ENCODE assay signal across 10 mouse cellular contexts in the genomic region with DNA sequence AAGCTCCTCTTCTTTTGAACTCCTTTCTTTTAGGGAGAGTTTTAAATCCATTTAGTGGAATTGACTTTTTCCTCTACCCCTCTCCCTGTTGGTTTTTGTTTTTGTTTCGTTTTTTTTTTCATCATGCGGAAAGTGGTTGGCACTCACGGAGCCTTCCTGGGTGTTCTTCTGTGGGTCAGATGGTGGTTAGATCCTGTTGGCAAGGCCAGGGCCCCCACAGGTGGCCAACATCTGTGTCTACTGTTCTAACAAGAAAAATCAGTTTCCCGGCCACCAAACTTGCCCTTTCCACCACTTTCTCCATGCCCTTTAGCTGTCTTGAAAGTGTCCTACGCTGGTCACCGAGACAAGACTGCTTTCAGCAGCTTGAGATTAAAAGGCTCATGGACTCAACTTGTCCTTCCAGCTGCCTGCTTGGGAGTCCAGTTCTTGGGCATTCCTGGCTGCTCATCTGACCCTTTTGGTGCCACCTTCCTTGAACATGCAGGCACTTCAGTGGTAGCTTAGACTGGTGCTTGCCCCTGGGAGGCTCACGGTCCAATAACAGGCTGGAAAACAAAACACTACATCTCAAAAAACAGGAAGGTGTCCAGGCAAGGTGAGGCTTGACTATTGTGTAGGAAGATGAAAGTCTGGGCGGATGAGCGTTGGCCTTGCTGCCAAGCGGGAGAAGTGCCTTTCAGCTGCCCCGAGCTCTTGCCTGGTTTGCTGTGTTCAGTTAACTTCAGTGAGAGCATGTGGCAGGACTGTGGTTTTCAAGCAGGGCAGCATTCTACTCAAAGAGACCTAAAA. TPM values are rescaled to one million over a fixed set of nuclear protein-coding genes. Genes with fewer than 3 reads are reported as not detected.
DNase-seq lines count a peak whose midpoint lies in the region; ATAC-seq and TF ChIP-seq lines count a peak whose summit lies in the region.
"Had no signal": no experiment of that assay in that cellular context is flagged by ENCODE, and none has a peak within 500 bp of the region (broad histone marks: within the 10 kb centered on the region; RNA-seq: fewer than 3 reads in every experiment).

No protein-coding gene starts in this region.

- no peak for DNase-seq in hindbrain, embryonic 14.5 days (ENCODE audit: low spot score)
- no peak for DNase-seq in embryonic facial prominence, embryonic 11.5 days (ENCODE audit: low spot score)
- DNase-seq in thymus, postnatal 0 days (ENCODE audit: low spot score) = peak; percentile 21
- no peak for DNase-seq in adrenal gland, adult 8-10 months
- no peak for DNase-seq in kidney, adult 2 months
- DNase-seq: kidney, adult 18-20 months had no signal

- H3K36me3 ChIP-seq in hindbrain, embryonic 14.5 days (replicated peaks; ENCODE audit: control insufficient read depth, insufficient read depth) = peaks cover 50% of the 10 kb centered on the region
- H3K36me3 ChIP-seq in hindbrain, embryonic 16.5 days (ENCODE audit: control insufficient read depth, insufficient read depth, low read length) = peaks cover 14% of the 10 kb centered on the region
- H3K36me3 ChIP-seq in embryonic facial prominence, embryonic 11.5 days (replicated peaks; ENCODE audit: control insufficient read depth, insufficient read depth, low read depth, low read length) = peaks cover 13% of the 10 kb centered on the region
- H3K36me3 ChIP-seq in forebrain, embryonic 15.5 days = peaks cover 26% of the 10 kb centered on the region
- peaks cover 5% of the 10 kb centered on the region for H3K36me3 ChIP-seq in kidney, adult 2 months (ENCODE audit: control insufficient read depth, insufficient read depth, low read length)

- H3K4me1 ChIP-seq in hindbrain, embryonic 14.5 days (replicated peaks; ENCODE audit: control insufficient read depth, insufficient read depth, low read length) = no peaks in the 10 kb centered on the region
- H3K4me1 ChIP-seq in hindbrain, embryonic 16.5 days (ENCODE audit: control insufficient read depth, insufficient read depth, low read depth, low read length) = peaks cover 4% of the 10 kb centered on the region
- no peaks in the 10 kb centered on the region; the same call in 1 of the 2 replicates for H3K4me1 ChIP-seq in embryonic facial prominence, embryonic 11.5 days (ENCODE audit: control insufficient read depth, insufficient read depth, low read length)
- peaks cover 24% of the 10 kb centered on the region for H3K4me1 ChIP-seq in forebrain, embryonic 15.5 days
- no peaks in the 10 kb centered on the region for H3K4me1 ChIP-seq in kidney, adult 2 months (ENCODE audit: control insufficient read depth, insufficient read depth, low read length)

- H3K4me2 ChIP-seq in hindbrain, embryonic 14.5 days (replicated peaks) = no peak overlapping the region
- H3K4me2 ChIP-seq in hindbrain, embryonic 16.5 days (ENCODE audit: low read length) = no peak overlapping the region
- no peak overlapping the region for H3K4me2 ChIP-seq in embryonic facial prominence, embryonic 11.5 days (ENCODE audit: low read depth, low read length)
- no peak overlapping the region for H3K4me2 ChIP-seq in forebrain, embryonic 15.5 days (replicated peaks)
- H3K4me2 ChIP-seq: heart, embryonic 11.5 days; liver, embryonic 11.5 days had no signal

- H3K27me3 ChIP-seq in hindbrain, embryonic 14.5 days (ENCODE audit: control insufficient read depth, insufficient read depth, low read length) = no peaks in the 10 kb centered on the region
- no peaks in the 10 kb centered on the region for H3K27me3 ChIP-seq in hindbrain, embryonic 16.5 days (replicated peaks; ENCODE audit: control insufficient read depth, insufficient read depth, low read length)
- H3K27me3 ChIP-seq in embryonic facial prominence, embryonic 11.5 days (ENCODE audit: control insufficient read depth, insufficient read depth, low read length) = no peaks in the 10 kb centered on the region
- no peaks in the 10 kb centered on the region for H3K27me3 ChIP-seq in forebrain, embryonic 15.5 days
- no peaks in the 10 kb centered on the region for H3K27me3 ChIP-seq in kidney, adult 2 months (replicated peaks; ENCODE audit: control insufficient read depth, insufficient read depth, low read length)

- H3K4me3 ChIP-seq in hindbrain, embryonic 14.5 days (replicated peaks; ENCODE audit: low read length) = no peak overlapping the region
- no peak overlapping the region for H3K4me3 ChIP-seq in hindbrain, embryonic 16.5 days (ENCODE audit: low read length)
- H3K4me3 ChIP-seq in embryonic facial prominence, embryonic 11.5 days (ENCODE audit: low read depth, low read length) = no peak overlapping the region
- no peak overlapping the region for H3K4me3 ChIP-seq in forebrain, embryonic 15.5 days
- H3K4me3 ChIP-seq in kidney, adult 2 months (ENCODE audit: insufficient read depth, low read depth, low read length) = no peak overlapping the region

- no peak for ATAC-seq in hindbrain, embryonic 14.5 days (ENCODE audit: low FRiP score)
- ATAC-seq in hindbrain, embryonic 16.5 days = no peak
- no peak for ATAC-seq in embryonic facial prominence, embryonic 11.5 days (replicated peaks; ENCODE audit: insufficient number of reproducible peaks, low FRiP score, low TSS enrichment, low read depth)
- ATAC-seq in forebrain, embryonic 15.5 days (replicated peaks) = no peak

- H3K9me3 ChIP-seq in hindbrain, embryonic 14.5 days (ENCODE audit: control insufficient read depth, low read length) = no peaks in the 10 kb centered on the region
- no peaks in the 10 kb centered on the region for H3K9me3 ChIP-seq in hindbrain, embryonic 16.5 days (ENCODE audit: control insufficient read depth, low read length)
- no peaks in the 10 kb centered on the region for H3K9me3 ChIP-seq in embryonic facial prominence, embryonic 11.5 days (replicated peaks; ENCODE audit: control insufficient read depth, low read length)
- H3K9me3 ChIP-seq in forebrain, embryonic 15.5 days = no peaks in the 10 kb centered on the region

- peak overlapping the region; percentile 26; the same call in 1 of the 2 replicates for H3K27ac ChIP-seq in hindbrain, embryonic 14.5 days
- H3K27ac ChIP-seq in hindbrain, embryonic 16.5 days (ENCODE audit: low read depth, low read length) = no peak overlapping the region; the same call in 1 of the 2 replicates
- H3K27ac ChIP-seq in embryonic facial prominence, embryonic 11.5 days (replicated peaks; ENCODE audit: low read depth, low read length) = 0 out of 2 replicates have a peak overlapping the region, but pooled peaks have one; percentile 38
- peak overlapping the region; percentile 80 for H3K27ac ChIP-seq in forebrain, embryonic 15.5 days (replicated peaks)
- H3K27ac ChIP-seq in kidney, adult 2 months (ENCODE audit: insufficient read depth, low read depth, low read length) = no peak overlapping the region

- no peak for TF ChIP-seq CTCF in kidney, adult 2 months (conservative IDR thresholded peaks at IDR 0.05; ENCODE audit: insufficient read depth, insufficient read length, low read depth, low read length)

- H3K9ac ChIP-seq in hindbrain, embryonic 14.5 days = no peak overlapping the region
- H3K9ac ChIP-seq in hindbrain, embryonic 16.5 days (ENCODE audit: low read depth, low read length) = no peak overlapping the region
- no peak overlapping the region for H3K9ac ChIP-seq in embryonic facial prominence, embryonic 11.5 days (replicated peaks; ENCODE audit: low read length)
- no peak overlapping the region for H3K9ac ChIP-seq in forebrain, embryonic 15.5 days (replicated peaks)

- WGBS in hindbrain, embryonic 14.5 days = 83% methylated on average over 11 of the region's 11 CpGs
- 68% methylated on average over 11 of the region's 11 CpGs for WGBS in hindbrain, embryonic 16.5 days
- WGBS in embryonic facial prominence, embryonic 11.5 days = 69% methylated on average over 11 of the region's 11 CpGs
- WGBS in forebrain, embryonic 15.5 days = 77% methylated on average over 11 of the region's 11 CpGs
- WGBS in kidney, adult 2 months = 79% methylated on average over 11 of the region's 11 CpGs

- TF ChIP-seq POLR2A in kidney, adult 2 months (IDR thresholded peaks at IDR 0.05; ENCODE audit: low read depth, low read length) = no peak

RNA-seq across cellular contexts. Expression of a gene that starts 8.4 kb away (rescaled TPM):
- 144 and 153 TPM in 2 replicates for polyA plus RNA-seq in hindbrain, embryonic 14.5 days (2014; fragmentation: Nextera tagmentation; extraction: Ambion mirVana)
- 142 and 147 TPM in 2 replicates for polyA plus RNA-seq in hindbrain, embryonic 16.5 days (2015; fragmentation: Nextera tagmentation; extraction: Ambion mirVana)
- 125 and 134 TPM in 2 replicates for polyA plus RNA-seq in embryonic facial prominence, embryonic 11.5 days (2014; fragmentation: Nextera tagmentation; extraction: Ambion mirVana)
- polyA plus RNA-seq in forebrain, embryonic 15.5 days (2015; fragmentation: Nextera tagmentation; extraction: Ambion mirVana) = 150 and 155 TPM in 2 replicates
- polyA plus RNA-seq in thymus, postnatal 0 days (2015; fragmentation: Nextera tagmentation; extraction: Ambion mirVana) = 93.1 and 95.3 TPM in 2 replicates
- 10 to 100 TPM; 62.7 to 88.9 (median 78.0) TPM for total RNA-seq in adrenal gland, adult 8-10 months (2022)
- 63.6 and 70.6 TPM in 2 replicates for polyA plus RNA-seq in kidney, adult 2 months (2012; rRNA removed)

RNA-seq across cellular contexts. Expression of a gene that starts 21.0 kb away (rescaled TPM):
- polyA plus RNA-seq in hindbrain, embryonic 14.5 days (2014; fragmentation: Nextera tagmentation; extraction: Ambion mirVana) = 160 and 167 TPM in 2 replicates
- polyA plus RNA-seq in hindbrain, embryonic 16.5 days (2015; fragmentation: Nextera tagmentation; extraction: Ambion mirVana) = 222 and 250 TPM in 2 replicates
- polyA plus RNA-seq in embryonic facial prominence, embryonic 11.5 days (2014; fragmentation: Nextera tagmentation; extraction: Ambion mirVana) = 95.3 and 100 TPM in 2 replicates
- 221 and 226 TPM in 2 replicates for polyA plus RNA-seq in forebrain, embryonic 15.5 days (2015; fragmentation: Nextera tagmentation; extraction: Ambion mirVana)
- 120 and 142 TPM in 2 replicates for polyA plus RNA-seq in thymus, postnatal 0 days (2015; fragmentation: Nextera tagmentation; extraction: Ambion mirVana)
- 100 to 1,000 TPM; 160 to 216 (median 189) TPM for total RNA-seq in adrenal gland, adult 8-10 months (2022)
- polyA plus RNA-seq in kidney, adult 2 months (2012; rRNA removed) = 43.0 and 66.4 TPM in 2 replicates

RNA-seq across cellular contexts. Expression of a gene that starts 56.1 kb away (rescaled TPM):
- polyA plus RNA-seq in hindbrain, embryonic 14.5 days (2014; fragmentation: Nextera tagmentation; extraction: Ambion mirVana) = 2.8 and 3.5 TPM in 2 replicates
- 3.0 and 3.1 TPM in 2 replicates for polyA plus RNA-seq in hindbrain, embryonic 16.5 days (2015; fragmentation: Nextera tagmentation; extraction: Ambion mirVana)
- 14.1 and 15.0 TPM in 2 replicates for polyA plus RNA-seq in embryonic facial prominence, embryonic 11.5 days (2014; fragmentation: Nextera tagmentation; extraction: Ambion mirVana)
- polyA plus RNA-seq in forebrain, embryonic 15.5 days (2015; fragmentation: Nextera tagmentation; extraction: Ambion mirVana) = 3.0 and 3.5 TPM in 2 replicates
- 24.2 and 27.3 TPM in 2 replicates for polyA plus RNA-seq in thymus, postnatal 0 days (2015; fragmentation: Nextera tagmentation; extraction: Ambion mirVana)
- 10 to 100 TPM; 14.7 to 21.4 (median 18.0) TPM for total RNA-seq in adrenal gland, adult 8-10 months (2022)
- 20.8 and 22.7 TPM in 2 replicates for polyA plus RNA-seq in kidney, adult 2 months (2012; rRNA removed)

Comparison
In these comparisons a context has a peak if more than half of its experiments do, and no peak if none do; other contexts are left out.
1. H3K27ac ChIP-seq: peak in hindbrain, embryonic 14.5 days (single experiment), embryonic facial prominence, embryonic 11.5 days (single experiment) and forebrain, embryonic 15.5 days (single experiment); none in hindbrain, embryonic 16.5 days (single experiment) and kidney, adult 2 months (single experiment).